Mouse (Mus musculus) megakaryocyte, embryonic 14.5 days (primary cell): ENCODE data around the gene St3gal4.

Experiments used
- FLI1 ChIP-seq: IDR thresholded peaks from 2 replicates; pipeline ENCODE4 v1.6.1; 2012; ENCODE audit warnings: low read length, inconsistent platforms, mixed read lengths
- GATA1 ChIP-seq: IDR thresholded peaks from 3 replicates; pipeline ENCODE4 v1.6.1; 2012; ENCODE audit warnings: mixed read lengths, low read length, inconsistent platforms, borderline replicate concordance

- TF ChIP-seq FLI1 (no peak), GATA1 (no peak)
Observed at GRCm38 (mm10) chr9:35110051-35110450, 9.0 kb downstream of the St3gal4 start.
